Mouse (Mus musculus): Measurements from ENCODE around the gene Timm44. TPM values are rescaled to one million over a fixed set of nuclear protein-coding genes. Genes with fewer than 3 reads are reported as not detected.
"Not testable (repeated sequence)": the region's sequence is repeated elsewhere in the genome, so short reads cannot be mapped to it uniquely, and the experiment has no call there.

Gene Timm44
- total and polyA plus RNA-seq, 3 experiments = 92.4 to 105 (median 92.8) TPM

DNA sequence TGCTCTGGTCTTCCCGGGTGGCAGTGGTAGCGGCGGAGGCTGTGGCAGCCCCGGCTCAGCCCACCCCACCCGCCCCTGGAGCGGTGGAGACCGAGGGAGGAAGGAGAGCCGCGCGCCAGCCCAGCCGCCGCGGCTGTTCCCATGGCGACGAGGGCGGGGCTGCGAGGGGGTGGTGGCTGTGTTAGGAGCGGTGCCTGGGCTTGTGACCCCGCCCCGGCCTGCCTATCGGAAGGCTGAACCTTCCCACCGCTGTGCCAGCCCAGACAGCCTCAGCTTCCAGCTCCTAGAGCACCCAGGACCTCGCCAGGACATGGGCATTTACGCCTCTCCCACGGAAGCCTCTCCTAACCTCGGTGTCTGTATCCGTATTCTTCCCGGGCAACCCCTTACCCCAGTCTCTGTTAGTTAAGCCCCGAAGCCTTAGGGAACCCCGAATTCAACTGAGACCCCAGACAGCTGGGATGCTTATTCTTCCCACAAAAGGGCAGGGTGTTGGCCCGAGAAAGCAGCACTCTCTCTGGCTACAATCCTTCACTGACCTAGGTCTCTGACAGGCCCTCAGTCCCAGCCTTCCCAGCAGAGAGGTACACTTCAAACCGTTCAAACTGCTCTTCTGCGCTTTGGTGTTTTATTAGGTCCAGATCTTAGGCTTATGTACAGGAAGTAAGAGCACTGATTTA lies 16.4 kb downstream of the Timm44 start, which contains the start of gene Ctxn1:
Ctxn1 (minus strand) TSS at position 150 of the 680 bp plus-strand sequence.
- H3K4me1 ChIP-seq (ENCODE audit: control insufficient read depth, insufficient read depth, low read length) = peaks cover 3% of the 10 kb centered on the region
- DNase-seq = peak; percentile 95 to 98
- peak within 1 kb of the TSS; percentile 56 for H3K4me3 ChIP-seq
- H3K27me3 ChIP-seq (ENCODE audit: control insufficient read depth, insufficient read depth, low read length) = no peaks in the 10 kb centered on the region
- TF ChIP-seq POLR2A (IDR thresholded peaks at IDR 0.05; ENCODE audit: insufficient read depth, low read depth, low read length) (0 out of 2 replicates have a peak, but pooled peaks have one; percentile 36), EP300 (IDR thresholded peaks at IDR 0.05; ENCODE audit: insufficient read depth, low read depth, low read length) (no peak), CTCF (IDR thresholded peaks at IDR 0.05) (no peak)
- intact Hi-C loops (cut with DNase I) = loop anchor here (1.0 kb wide), 1 partner anchor 16 kb away; the partner anchor contains the start of gene Timm44
- no peak within 1 kb of the TSS; the same call in 1 of the 2 replicates for H3K27ac ChIP-seq
- WGBS = 6% methylated on average over 33 of the region's 33 CpGs
- no peaks in the 10 kb centered on the region for H3K36me3 ChIP-seq (ENCODE audit: control insufficient read depth, insufficient read depth, low read length)
- H3K9ac ChIP-seq (ENCODE audit: low read depth, low read length) = peak within 1 kb of the TSS; percentile 40
- H3K79me2 ChIP-seq (replicated peaks; ENCODE audit: control insufficient read depth, insufficient read depth, low read length) = no peaks in the 10 kb centered on the region

- peak overlapping the region; percentile 40 for H3K9ac ChIP-seq (ENCODE audit: low read depth, low read length)
- H3K27ac ChIP-seq = no peak overlapping the region; the same call in 1 of the 2 replicates
- H3K79me2 ChIP-seq (replicated peaks; ENCODE audit: control insufficient read depth, insufficient read depth, low read length) = no peaks in the 10 kb centered on the region
- H3K4me1 ChIP-seq (ENCODE audit: control insufficient read depth, insufficient read depth, low read length) = peaks cover 3% of the 10 kb centered on the region
- H3K27me3 ChIP-seq (ENCODE audit: control insufficient read depth, insufficient read depth, low read length) = no peaks in the 10 kb centered on the region
- no peak for TF ChIP-seq CTCF (IDR thresholded peaks at IDR 0.05)
- TF ChIP-seq POLR2A (IDR thresholded peaks at IDR 0.05; ENCODE audit: insufficient read depth, low read depth, low read length) = no peak
- no peak for TF ChIP-seq EP300 (IDR thresholded peaks at IDR 0.05; ENCODE audit: insufficient read depth, low read depth, low read length)
- intact Hi-C loops (cut with DNase I) = loop anchor here (1.0 kb wide), 1 partner anchor 17 kb away; the partner anchor contains the start of gene Timm44
- H3K36me3 ChIP-seq (ENCODE audit: control insufficient read depth, insufficient read depth, low read length) = no peaks in the 10 kb centered on the region
- peak overlapping the region; percentile 56 for H3K4me3 ChIP-seq
- WGBS = under 1% methylated on average over 32 of the region's 32 CpGs
- peak in 1 of 2 experiments; percentile 22 for DNase-seq
These were observed 17.0 kb downstream of the Timm44 start for GRCm38 (mm10) chr8:4258678-4259077.

DNA sequence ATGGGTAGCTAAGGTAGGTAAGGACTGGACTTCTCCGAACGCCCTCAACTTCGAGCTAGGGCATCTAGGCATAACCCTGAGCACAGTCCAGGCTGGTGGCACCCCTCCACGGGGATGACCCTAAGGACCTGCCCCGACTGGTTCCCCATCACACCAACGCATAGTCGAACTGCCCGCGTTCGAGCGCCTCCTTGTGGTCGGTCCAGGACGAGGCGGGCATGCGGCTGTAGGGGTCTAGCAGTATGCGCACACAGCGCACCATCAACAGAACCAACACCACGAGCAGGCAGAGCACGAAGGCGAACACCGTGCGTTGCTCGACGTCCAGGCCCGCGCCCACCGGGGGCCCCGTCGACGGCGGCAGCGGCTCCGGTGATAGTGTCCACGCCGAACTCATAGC lies 17.5 kb downstream of the Timm44 start:
- Histone ChIP-seq H3K79me2 (replicated peaks; ENCODE audit: control insufficient read depth, insufficient read depth, low read length) (0 out of 2 replicates have a peak, but pooled peaks cover 2% of the 10 kb centered on the region), H3K27me3 (ENCODE audit: control insufficient read depth, insufficient read depth, low read length) (no peaks in the 10 kb centered on the region), H3K9ac (ENCODE audit: low read depth, low read length) (peak overlapping the region; percentile 40; the same call in 1 of the 2 replicates), H3K4me1 (ENCODE audit: control insufficient read depth, insufficient read depth, low read length) (peaks cover 6% of the 10 kb centered on the region), H3K27ac (no peak overlapping the region), H3K4me3 (peak overlapping the region; percentile 56), H3K36me3 (ENCODE audit: control insufficient read depth, insufficient read depth, low read length) (no peaks in the 10 kb centered on the region)
- WGBS = 7% methylated on average over 35 of the region's 35 CpGs
- intact Hi-C loops (cut with DNase I) = no loop called here
- no peak for TF ChIP-seq POLR2A (IDR thresholded peaks at IDR 0.05; ENCODE audit: insufficient read depth, low read depth, low read length)
- peak; percentile 83 for TF ChIP-seq CTCF (IDR thresholded peaks at IDR 0.05)
- no peak for TF ChIP-seq EP300 (IDR thresholded peaks at IDR 0.05; ENCODE audit: insufficient read depth, low read depth, low read length)
- peak; percentile 66 to 72 for DNase-seq

DNA sequence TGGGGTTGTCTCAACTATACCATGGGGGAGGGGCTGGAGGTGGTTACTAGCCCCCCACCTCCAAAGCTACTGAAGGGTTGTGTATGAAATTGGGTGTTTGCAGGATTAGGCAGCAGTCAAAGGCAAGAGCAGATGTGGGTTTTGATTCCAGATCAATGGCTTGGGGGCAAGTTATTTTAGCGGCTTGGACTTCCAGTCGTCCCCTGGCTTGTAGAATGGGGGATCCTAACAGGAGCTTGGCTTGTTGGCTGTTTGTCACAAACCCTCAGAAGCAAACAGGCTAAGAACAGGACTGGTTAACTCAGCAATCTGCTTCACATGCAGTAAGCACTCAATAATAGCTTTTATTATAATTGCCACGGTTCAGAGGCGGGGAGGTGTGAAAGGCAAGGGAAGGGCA lies 18.4 kb downstream of the Timm44 start:
- WGBS = 87% methylated on average over 4 of the region's 4 CpGs

GRCm38 (mm10) chr8:4256911-4257310 lies 18.8 kb downstream of the Timm44 start:
- TF ChIP-seq CTCF (IDR thresholded peaks at IDR 0.05) = no peak
- no peak for TF ChIP-seq POLR2A (IDR thresholded peaks at IDR 0.05; ENCODE audit: insufficient read depth, low read depth, low read length)
- no peak for TF ChIP-seq EP300 (IDR thresholded peaks at IDR 0.05; ENCODE audit: insufficient read depth, low read depth, low read length)
- Histone ChIP-seq H3K79me2 (replicated peaks; ENCODE audit: control insufficient read depth, insufficient read depth, low read length) (0 out of 2 replicates have a peak, but pooled peaks cover 2% of the 10 kb centered on the region), H3K4me3 (no peak overlapping the region), H3K27me3 (ENCODE audit: control insufficient read depth, insufficient read depth, low read length) (no peaks in the 10 kb centered on the region), H3K27ac (no peak overlapping the region), H3K36me3 (ENCODE audit: control insufficient read depth, insufficient read depth, low read length) (no peaks in the 10 kb centered on the region), H3K4me1 (ENCODE audit: control insufficient read depth, insufficient read depth, low read length) (peaks cover 8% of the 10 kb centered on the region), H3K9ac (ENCODE audit: low read depth, low read length) (no peak overlapping the region)
- DNase-seq = no peak
- intact Hi-C loops (cut with DNase I) = no loop called here
- 37% methylated on average over 4 of the region's 4 CpGs for WGBS

More for the DNA sequence above, 18.4 kb downstream of the Timm44 start:
- DNase-seq = no peak
- intact Hi-C loops (cut with DNase I) = no loop called here
- Histone ChIP-seq H3K79me2 (replicated peaks; ENCODE audit: control insufficient read depth, insufficient read depth, low read length) (0 out of 2 replicates have a peak, but pooled peaks cover 2% of the 10 kb centered on the region), H3K9ac (ENCODE audit: low read depth, low read length) (no peak overlapping the region), H3K4me1 (ENCODE audit: control insufficient read depth, insufficient read depth, low read length) (peaks cover 8% of the 10 kb centered on the region), H3K27ac (no peak overlapping the region), H3K4me3 (no peak overlapping the region), H3K27me3 (ENCODE audit: control insufficient read depth, insufficient read depth, low read length) (no peaks in the 10 kb centered on the region), H3K36me3 (ENCODE audit: control insufficient read depth, insufficient read depth, low read length) (no peaks in the 10 kb centered on the region)
- TF ChIP-seq POLR2A (IDR thresholded peaks at IDR 0.05; ENCODE audit: insufficient read depth, low read depth, low read length) = no peak
- no peak for TF ChIP-seq EP300 (IDR thresholded peaks at IDR 0.05; ENCODE audit: insufficient read depth, low read depth, low read length)
- no peak for TF ChIP-seq CTCF (IDR thresholded peaks at IDR 0.05)

- H3K4me3 ChIP-seq; H3K36me3 ChIP-seq (ENCODE audit: control insufficient read depth, insufficient read depth, low read length); H3K27me3 ChIP-seq (ENCODE audit: control insufficient read depth, insufficient read depth, low read length); H3K27ac ChIP-seq; H3K4me1 ChIP-seq (ENCODE audit: control insufficient read depth, insufficient read depth, low read length); intact Hi-C loops (cut with DNase I); H3K79me2 ChIP-seq (replicated peaks; ENCODE audit: control insufficient read depth, insufficient read depth, low read length); DNase-seq; H3K9ac ChIP-seq (ENCODE audit: low read depth, low read length): not testable (repeated sequence)
- WGBS = 86% methylated on average over 7 of the region's 7 CpGs
These were observed 20.2 kb downstream of the Timm44 start for GRCm38 (mm10) chr8:4255471-4255870.

Data from heart, adult 2 months (tissue).